Mouse (Mus musculus) c-Kit-positive CD71-negative TER-119-negative erythroid progenitor cells, embryonic 14.5 days (primary cell): ENCODE results near the gene Eif1ax.
"Not testable (repeated sequence)": the region's sequence is repeated elsewhere in the genome, so short reads cannot be mapped to it uniquely, and the experiment has no call there.

Experiments
- DNase-seq: peaks from one replicate; pipeline ENCODE4 v3.0.0-alpha.2; 2013; ENCODE audit warnings: low read depth

The Eif1ax gene

GRCm38 (mm10) chrX:159371831-159372752 is at the start of gene Eif1ax:
Eif1ax (plus strand) TSS chrX:159372178.
- DNase-seq: peak; percentile 65

- DNase-seq: no peak
Measured at GRCm38 (mm10) chrX:159364506-159364905, 7.5 kb upstream of the Eif1ax start.

- DNase-seq: no peak
Measured at GRCm38 (mm10) chrX:159372753-159373144, 771 bp downstream of the Eif1ax start.

GRCm38 (mm10) chrX:159387105-159387504 is 15.1 kb downstream of the Eif1ax start:
- no peak for DNase-seq

GRCm38 (mm10) chrX:159388953-159389352 is 17.0 kb downstream of the Eif1ax start:
- no peak for DNase-seq

GRCm38 (mm10) chrX:159390347-159390962 is 18.5 kb downstream of the Eif1ax start:
- DNase-seq: no peak

GRCm38 (mm10) chrX:159391239-159391638 is 19.3 kb downstream of the Eif1ax start:
- DNase-seq: no peak

- DNase-seq: peak; percentile 24
Measured at GRCm38 (mm10) chrX:159409253-159409652, 37.3 kb downstream of the Eif1ax start.

- DNase-seq: no peak
Measured at GRCm38 (mm10) chrX:159414130-159414828, 42.3 kb downstream of the Eif1ax start, which contains the start of gene Map7d2. Map7d2 (plus strand) TSS chrX:159414572.

- DNase-seq: no peak
Measured at GRCm38 (mm10) chrX:159414829-159415673, 43.1 kb downstream of the Eif1ax start.

- not testable (repeated sequence) for DNase-seq
Measured at GRCm38 (mm10) chrX:159430507-159430906, 58.5 kb downstream of the Eif1ax start.
